Mouse (Mus musculus) induced T-regulatory cell, adult 2 months (primary cell): ENCODE results near the gene Anxa6.
"Not testable (repeated sequence)": the region's sequence is repeated elsewhere in the genome, so short reads cannot be mapped to it uniquely, and the experiment has no call there.

Experiments
- DNase-seq: peaks from one replicate; pipeline ENCODE4 v3.0.0-alpha.2; 2012; ENCODE audit warnings: low read depth

Anxa6 gene

GRCm38 (mm10) chr11:54961164-54961850 lies 71.9 kb downstream of the Anxa6 start:
- peak; percentile 81 for DNase-seq

GRCm38 (mm10) chr11:54960251-54960650 lies 73.0 kb downstream of the Anxa6 start:
- peak; percentile 75 for DNase-seq

GRCm38 (mm10) chr11:54958571-54959073 lies 74.6 kb downstream of the Anxa6 start:
- DNase-seq: peak; percentile 93

GRCm38 (mm10) chr11:54957708-54958107 lies 75.5 kb downstream of the Anxa6 start:
- peak; percentile 68 for DNase-seq

GRCm38 (mm10) chr11:54956912-54957311 lies 76.3 kb downstream of the Anxa6 start:
- peak; percentile 88 for DNase-seq

- DNase-seq: peak; percentile 99
These were observed 77.3 kb downstream of the Anxa6 start for GRCm38 (mm10) chr11:54955735-54956480.

- DNase-seq: not testable (repeated sequence)
These were observed 77.9 kb downstream of the Anxa6 start for GRCm38 (mm10) chr11:54955400-54955734.

GRCm38 (mm10) chr11:54954716-54955115 lies 78.5 kb downstream of the Anxa6 start:
- peak; percentile 56 for DNase-seq

- DNase-seq: peak; percentile 85
These were observed 79.2 kb downstream of the Anxa6 start for GRCm38 (mm10) chr11:54953993-54954446.

GRCm38 (mm10) chr11:54952651-54953050 lies 80.6 kb downstream of the Anxa6 start:
- DNase-seq: peak; percentile 75

- DNase-seq: no peak
These were observed 82.6 kb downstream of the Anxa6 start for GRCm38 (mm10) chr11:54950684-54951083.

- no peak for DNase-seq
These were observed 83.5 kb downstream of the Anxa6 start for GRCm38 (mm10) chr11:54949717-54950116.

GRCm38 (mm10) chr11:54944702-54945101 lies 88.5 kb downstream of the Anxa6 start:
- no peak for DNase-seq

- no peak for DNase-seq
These were observed 93.2 kb downstream of the Anxa6 start for GRCm38 (mm10) chr11:54940056-54940455.

GRCm38 (mm10) chr11:54939501-54939900 lies 93.7 kb downstream of the Anxa6 start:
- DNase-seq: no peak

- peak; percentile 35 for DNase-seq
These were observed 96.5 kb downstream of the Anxa6 start for GRCm38 (mm10) chr11:54936771-54937140.

- peak; percentile 57 for DNase-seq
These were observed 97.0 kb downstream of the Anxa6 start for GRCm38 (mm10) chr11:54936035-54936770.

GRCm38 (mm10) chr11:54934198-54934597 lies 99.0 kb downstream of the Anxa6 start:
- no peak for DNase-seq

GRCm38 (mm10) chr11:54932540-54932939 lies 100.7 kb downstream of the Anxa6 start:
- DNase-seq: no peak

- peak; percentile 79 for DNase-seq
These were observed 101.7 kb downstream of the Anxa6 start for GRCm38 (mm10) chr11:54931405-54932093.

- peak; percentile 60 for DNase-seq
These were observed 102.8 kb downstream of the Anxa6 start for GRCm38 (mm10) chr11:54930318-54930979.
